Mouse (Mus musculus) ovary, adult 10 weeks (tissue): ENCODE data around the gene Tfpi2. TPM values are rescaled to one million over a fixed set of nuclear protein-coding genes. Genes with fewer than 3 reads are reported as not detected.

Experiments used
- polyA plus RNA-seq: library from polyadenylated mRNA; stranded (reverse); fragments of 350-450 nt; fragmentation: Illumina TruSeq; extraction: RNeasy Lipid Tissue Mini Kit (QIAGEN cat#74804); gene quantifications from one replicate; pipeline ENCODE4 v1.2.3, GENCODE M21; 2014

Gene Tfpi2
- 9.4 TPM for polyA plus RNA-seq

GRCm38 (mm10) chr6:3988750-3989149 lies at the start of gene Tfpi2:
Tfpi2 (minus strand) TSS chr6:3988919.

GRCm38 (mm10) chr6:4003890-4004306 lies 15.2 kb upstream of the Tfpi2 start, which contains the start of gene Gng11:
Gng11 (plus strand) TSS chr6:4003904.

GRCm38 (mm10) chr6:3993492-3993891 lies 4.8 kb upstream of the Tfpi2 start, which contains the start of gene Gngt1:
Gngt1 (plus strand) TSS chr6:3993792.

Other genes starting within 250 kb of the Tfpi2 start
- not detected for gene Calcr, start 224.2 kb downstream of the Tfpi2 start, polyA plus RNA-seq
- not detected for gene Gngt1, start 4.9 kb upstream of the Tfpi2 start, polyA plus RNA-seq
- gene Gng11, start 15.0 kb upstream of the Tfpi2 start, polyA plus RNA-seq = 90.9 TPM
- gene Bet1, start 98.1 kb upstream of the Tfpi2 start, polyA plus RNA-seq = 210 TPM